ENCODE assay signal across 18 mouse cellular contexts in the genomic region with DNA sequence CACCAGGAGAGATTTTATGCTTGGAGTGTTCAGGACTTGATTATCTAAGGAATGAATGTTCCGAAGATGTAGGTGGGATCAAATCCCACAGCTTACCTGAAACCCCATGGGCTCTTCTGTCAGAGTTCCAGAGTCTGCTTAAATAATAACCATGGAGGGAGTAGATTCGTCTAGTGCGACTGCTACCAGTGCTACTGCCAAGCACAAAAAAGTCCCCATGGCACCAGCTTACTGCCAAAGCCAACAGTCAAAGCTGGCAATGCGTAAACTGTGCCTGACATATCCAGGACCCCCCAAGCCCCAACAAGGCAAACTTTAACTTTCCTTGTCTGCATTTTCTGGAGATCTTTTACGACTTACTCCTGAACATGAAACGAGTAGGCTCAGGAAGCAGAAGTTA. TPM values are rescaled to one million over a fixed set of nuclear protein-coding genes. Genes with fewer than 3 reads are reported as not detected.
DNase-seq lines count a peak whose midpoint lies in the region; ATAC-seq and TF ChIP-seq lines count a peak whose summit lies in the region.
"Had no signal": no experiment of that assay in that cellular context is flagged by ENCODE, and none has a peak within 500 bp of the region (broad histone marks: within the 10 kb centered on the region; RNA-seq: fewer than 3 reads in every experiment).

No protein-coding gene starts in this region.

- DNase-seq in cerebellum, adult 11 months, result peak; percentile 10
- no peak for DNase-seq in layer of hippocampus, adult 2 months (ENCODE audit: low spot score in 2 of 2)
- DNase-seq in layer of hippocampus, postnatal 14 days (ENCODE audit: low spot score in 2 of 2), result no peak
- peak; percentile 30 for DNase-seq in kidney, adult 9 months
- peak; percentile 15 to 40 for DNase-seq in kidney, postnatal 36 days
- DNase-seq in thymus, adult 2 months, result no peak
- DNase-seq: adrenal gland, adult 8-10 months; layer of hippocampus, postnatal 36 days; lung, adult 2 months; midbrain, embryonic 14.5 days; thymus, postnatal 25 days had no signal

- H3K36me3 ChIP-seq in midbrain, embryonic 13.5 days, result no peaks in the 10 kb centered on the region
- no peaks in the 10 kb centered on the region for H3K36me3 ChIP-seq in thymus, adult 2 months (ENCODE audit: control insufficient read depth, insufficient read depth, low read length)
- H3K36me3 ChIP-seq: heart, embryonic 10.5 days; neural tube, embryonic 13.5 days had no signal

- no peak overlapping the region for H3K9ac ChIP-seq in midbrain, embryonic 13.5 days (replicated peaks)
- H3K9ac ChIP-seq: neural tube, embryonic 13.5 days had no signal

- H3K9me3 ChIP-seq in midbrain, embryonic 13.5 days, result no peaks in the 10 kb centered on the region
- H3K9me3 ChIP-seq: heart, embryonic 10.5 days; neural tube, embryonic 13.5 days had no signal

- no peaks in the 10 kb centered on the region for H3K4me1 ChIP-seq in midbrain, embryonic 13.5 days (replicated peaks)
- no peaks in the 10 kb centered on the region for H3K4me1 ChIP-seq in thymus, adult 2 months (replicated peaks; ENCODE audit: control insufficient read depth, insufficient read depth, low read length)
- H3K4me1 ChIP-seq: heart, embryonic 10.5 days had no signal

- no peak for TF ChIP-seq CTCF in layer of hippocampus, adult 2 months (conservative IDR thresholded peaks at IDR 0.05)
- no peak for TF ChIP-seq CTCF in thymus, adult 2 months (IDR thresholded peaks at IDR 0.05; ENCODE audit: borderline replicate concordance, control insufficient read depth, extremely low read depth, insufficient read depth, low read length, poor library complexity)

- H3K27ac ChIP-seq in layer of hippocampus, adult 2 months, result peak overlapping the region; percentile 49; the same call in 1 of the 2 replicates
- no peak overlapping the region for H3K27ac ChIP-seq in midbrain, embryonic 13.5 days
- H3K27ac ChIP-seq in thymus, adult 2 months (ENCODE audit: control insufficient read depth, insufficient read depth, low read length), result no peak overlapping the region
- H3K27ac ChIP-seq: heart, embryonic 10.5 days; neural tube, embryonic 13.5 days had no signal

- H3K4me3 ChIP-seq in layer of hippocampus, adult 2 months, result no peak overlapping the region
- H3K4me3 ChIP-seq in midbrain, embryonic 13.5 days (replicated peaks), result no peak overlapping the region
- H3K4me3 ChIP-seq in thymus, adult 2 months (ENCODE audit: control insufficient read depth, insufficient read depth, low read length), result no peak overlapping the region
- H3K4me3 ChIP-seq: heart, embryonic 10.5 days; neural tube, embryonic 13.5 days had no signal

- TF ChIP-seq POLR2A in thymus, adult 2 months (IDR thresholded peaks at IDR 0.05; ENCODE audit: control insufficient read depth, extremely low read depth, insufficient read depth, low read length, poor library complexity), result no peak

- ATAC-seq in cerebellum, adult (ENCODE audit: insufficient number of reproducible peaks, low FRiP score, low TSS enrichment), result no peak
- no peak for ATAC-seq in midbrain, embryonic 13.5 days

- no peak overlapping the region for H3K4me2 ChIP-seq in midbrain, embryonic 13.5 days (replicated peaks)
- H3K4me2 ChIP-seq: liver, embryonic 11.5 days; neural tube, embryonic 13.5 days had no signal

- WGBS in midbrain, embryonic 13.5 days, result 93% methylated on average over 6 of the region's 6 CpGs
- 78% methylated on average over 6 of the region's 6 CpGs for WGBS in thymus, adult 2 months

- no peaks in the 10 kb centered on the region for H3K27me3 ChIP-seq in midbrain, embryonic 13.5 days
- H3K27me3 ChIP-seq in thymus, adult 2 months (ENCODE audit: control insufficient read depth, insufficient read depth, low read length), result no peaks in the 10 kb centered on the region
- H3K27me3 ChIP-seq: neural tube, embryonic 13.5 days; Patski had no signal

RNA-seq across cellular contexts. Expression of gene Kcnk1, which starts 32.5 kb away (rescaled TPM):
- total RNA-seq in layer of hippocampus, adult 2 months (2021), result 10 to 100 TPM; 73.4 to 77.5 TPM
- total RNA-seq in layer of hippocampus, postnatal 14 days (2021), result 10 to 100 TPM; 82.8 to 86.9 TPM
- 6.8 and 8.2 TPM in 2 replicates for polyA plus RNA-seq in midbrain, embryonic 13.5 days (2015; fragmentation: Nextera tagmentation; extraction: Ambion mirVana)
- 1.1 and 1.6 TPM in 2 replicates for polyA plus RNA-seq in thymus, adult 2 months (2012; rRNA removed)
- total RNA-seq: megakaryocyte progenitor cell, adult 5-6 weeks had no signal

Comparison
In these comparisons a context has a peak if more than half of its experiments do, and no peak if none do; other contexts are left out.
1. DNase-seq: peak in cerebellum, adult 11 months (single experiment), kidney, adult 9 months (single experiment) and kidney, postnatal 36 days (2 of 2); none in layer of hippocampus, adult 2 months (0 of 2), layer of hippocampus, postnatal 14 days (0 of 2) and thymus, adult 2 months (single experiment).